Comparison of ENCODE assay signal across 31 mouse cellular contexts in genomic region chr4:43722191-43722590, GRCm38 (mm10). TPM values are rescaled to one million over a fixed set of nuclear protein-coding genes. Genes with fewer than 3 reads are reported as not detected.
"Had no signal": no experiment of that assay in that cellular context is flagged by ENCODE, and none has a peak within 500 bp of the region (broad histone marks: within the 10 kb centered on the region; RNA-seq: fewer than 3 reads in every experiment).

No protein-coding gene starts in this region.

- DNase-seq: kidney, adult 18-20 months; kidney, adult 9 months; kidney, postnatal 14 days; kidney, postnatal 4 days; left cerebral cortex, postnatal 4 days; liver, postnatal 0 days; lung, embryonic 14.5 days; retina, postnatal 1 day; right cerebral cortex, postnatal 25 days; spleen, adult 18-20 months; thymus, adult 18-20 months; thymus, postnatal 36 days had no signal

- H3K9ac ChIP-seq: limb, embryonic 12.5 days; limb, embryonic 15.5 days; liver, embryonic 14.5 days; liver, postnatal 0 days; lung, embryonic 14.5 days; midbrain, embryonic 13.5 days; neural tube, embryonic 13.5 days; stomach, embryonic 15.5 days had no signal

- H3K36me3 ChIP-seq: limb, embryonic 12.5 days; limb, embryonic 15.5 days; midbrain, embryonic 13.5 days; neural tube, embryonic 13.5 days; stomach, embryonic 15.5 days had no signal

- H3K9me3 ChIP-seq: limb, embryonic 12.5 days; limb, embryonic 15.5 days; midbrain, embryonic 13.5 days; neural tube, embryonic 13.5 days; stomach, embryonic 15.5 days had no signal

- H3K4me3 ChIP-seq: limb, embryonic 12.5 days; limb, embryonic 15.5 days; midbrain, embryonic 13.5 days; myocyte; neural tube, embryonic 13.5 days; stomach, embryonic 15.5 days had no signal

- H3K27ac ChIP-seq: limb, embryonic 12.5 days; limb, embryonic 15.5 days; liver, embryonic 14.5 days; macrophage; midbrain, embryonic 13.5 days; neural tube, embryonic 13.5 days; stomach, embryonic 15.5 days had no signal

- H3K4me2 ChIP-seq: limb, embryonic 12.5 days; limb, embryonic 15.5 days; liver, embryonic 11.5 days; lung, embryonic 14.5 days; midbrain, embryonic 13.5 days; neural tube, embryonic 13.5 days; stomach, embryonic 15.5 days had no signal

- ATAC-seq: liver, postnatal 0 days; lung, postnatal 0 days; midbrain, embryonic 13.5 days; midbrain, embryonic 16.5 days had no signal

- H3K27me3 ChIP-seq: limb, embryonic 12.5 days; limb, embryonic 15.5 days; midbrain, embryonic 13.5 days; neural tube, embryonic 13.5 days; stomach, embryonic 15.5 days had no signal

RNA-seq across cellular contexts. Expression of gene Hrct1, which starts 4.8 kb away (rescaled TPM):
- total RNA-seq: megakaryocyte, adult 5-6 weeks; monocyte, adult 5-6 weeks; neutrophil, adult 5-6 weeks had no signal
- polyA plus RNA-seq: macrophage had no signal

RNA-seq across cellular contexts. Expression of gene Spaar, which starts 7.6 kb away (rescaled TPM):
- total RNA-seq: megakaryocyte, adult 5-6 weeks; monocyte, adult 5-6 weeks; neutrophil, adult 5-6 weeks had no signal
- polyA plus RNA-seq: liver, embryonic 11.5 days; macrophage; midbrain, embryonic 13.5 days; neural tube, embryonic 13.5 days had no signal

RNA-seq across cellular contexts. Expression of gene Olfr71, which starts 12.1 kb away (rescaled TPM):
- total RNA-seq: left cerebral cortex, adult 8-10 months; left cerebral cortex, postnatal 14 days; left cerebral cortex, postnatal 4 days; megakaryocyte, adult 5-6 weeks; monocyte, adult 5-6 weeks; neutrophil, adult 5-6 weeks had no signal
- polyA plus RNA-seq: kidney, embryonic 16.5 days; limb, embryonic 12.5 days; limb, embryonic 15.5 days; liver, embryonic 11.5 days; liver, embryonic 14.5 days; liver, postnatal 0 days; lung, embryonic 14.5 days; macrophage; myocyte; stomach, embryonic 15.5 days; testis, adult 2 months; urinary bladder, adult 2 months had no signal

RNA-seq across cellular contexts. Expression of gene Olfr70, which starts 21.6 kb away (rescaled TPM):
- total RNA-seq: left cerebral cortex, adult 8-10 months; left cerebral cortex, postnatal 14 days; left cerebral cortex, postnatal 4 days; megakaryocyte, adult 5-6 weeks; monocyte, adult 5-6 weeks; neutrophil, adult 5-6 weeks had no signal
- polyA plus RNA-seq: kidney, embryonic 16.5 days; limb, embryonic 15.5 days; liver, embryonic 11.5 days; liver, embryonic 14.5 days; liver, postnatal 0 days; lung, embryonic 14.5 days; lung, postnatal 0 days; macrophage; midbrain, embryonic 13.5 days; midbrain, embryonic 16.5 days; myocyte; neural tube, embryonic 13.5 days; stomach, embryonic 15.5 days; testis, adult 2 months; urinary bladder, adult 2 months had no signal

RNA-seq across cellular contexts. Expression of gene Olfr159, which starts 48.6 kb away (rescaled TPM):
- total RNA-seq: left cerebral cortex, postnatal 14 days; left cerebral cortex, postnatal 4 days; megakaryocyte, adult 5-6 weeks; monocyte, adult 5-6 weeks; neutrophil, adult 5-6 weeks had no signal
- polyA plus RNA-seq: kidney, embryonic 16.5 days; limb, embryonic 12.5 days; limb, embryonic 15.5 days; liver, embryonic 11.5 days; liver, embryonic 14.5 days; liver, postnatal 0 days; lung, embryonic 14.5 days; lung, postnatal 0 days; macrophage; midbrain, embryonic 13.5 days; midbrain, embryonic 16.5 days; myocyte; neural tube, embryonic 13.5 days; stomach, embryonic 15.5 days; testis, adult 2 months; urinary bladder, adult 2 months had no signal
